Mouse (Mus musculus) hematopoietic stem cell, adult 5-6 weeks (primary cell): Measurements from ENCODE around the gene Mpi. TPM values are rescaled to one million over a fixed set of nuclear protein-coding genes. Genes with fewer than 3 reads are reported as not detected.

Source experiments
- ATAC-seq, 2 experiments: fragments of 125-278 bp in 1 of 2; replicated peaks in 1 of 2; 2 replicates each; pipeline ENCODE4 v1.8.0; 2016 to 2017; ENCODE audit warnings: inconsistent platforms in 2 of 2, mild to moderate bottlenecking in 2 of 2, moderate number of reproducible peaks in 2 of 2, low read depth in 1 of 2, moderate TSS enrichment in 1 of 2; ENCODE audit not compliant: low FRiP score in 2 of 2, poor library complexity in 2 of 2, severe bottlenecking in 2 of 2, insufficient read depth in 1 of 2, low TSS enrichment in 1 of 2
- total RNA-seq: library from RNA; stranded (forward); fragments of 172-1452, 232-1000 nt; gene quantifications from 2 replicates; pipeline ENCODE4 v1.2.3, GENCODE M21; 2017

The Mpi gene
- total RNA-seq, 1 experiment from 2014 or later = 11.2 TPM

DNA sequence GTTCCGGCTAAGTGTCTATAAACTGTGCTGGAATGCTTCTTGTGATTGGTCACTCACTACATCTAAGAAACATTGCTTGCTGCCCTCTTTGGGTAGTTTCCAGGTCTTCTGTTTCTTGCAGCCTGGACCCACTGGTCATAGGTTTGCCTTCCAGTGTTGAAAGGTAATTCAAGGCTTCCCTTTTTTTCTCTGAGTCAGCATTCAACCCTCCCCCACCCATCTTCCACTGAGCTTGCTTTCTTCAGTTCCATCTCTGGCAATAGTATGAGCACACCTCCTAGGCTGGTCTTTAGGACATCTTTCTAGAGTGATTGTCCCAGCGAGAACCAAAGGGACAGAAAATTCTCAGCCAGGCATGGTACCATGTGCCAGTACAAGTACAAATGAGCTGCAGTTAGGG, 13.0 kb downstream of the Mpi start:
- no peak for ATAC-seq

DNA sequence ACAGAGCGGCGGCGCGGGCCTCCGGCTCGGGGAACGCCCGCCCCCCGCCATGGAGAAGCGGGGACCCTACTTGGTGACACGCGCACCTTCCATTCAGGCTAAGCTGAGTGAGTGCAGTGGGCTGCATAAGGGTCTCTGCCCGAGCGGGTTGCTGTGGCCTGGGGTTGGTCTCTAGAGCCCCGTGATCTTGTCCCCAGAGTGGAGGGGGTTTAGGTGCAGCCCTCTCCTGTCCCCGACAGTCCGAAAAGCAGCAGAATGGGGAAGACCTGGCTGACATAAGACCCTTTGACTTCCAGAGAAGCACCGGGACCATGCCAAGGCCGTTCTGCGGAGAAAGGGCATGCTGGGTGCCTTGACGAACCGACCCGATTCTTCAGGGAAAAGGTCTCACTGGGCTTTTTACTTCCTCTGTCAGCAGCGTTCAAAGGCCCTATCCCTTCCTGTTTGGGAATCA, 14.8 kb downstream of the Mpi start:
- 0 out of 4 replicates have a peak, but pooled peaks of 1 of the 2 experiments have one; percentile 6 for ATAC-seq

DNA sequence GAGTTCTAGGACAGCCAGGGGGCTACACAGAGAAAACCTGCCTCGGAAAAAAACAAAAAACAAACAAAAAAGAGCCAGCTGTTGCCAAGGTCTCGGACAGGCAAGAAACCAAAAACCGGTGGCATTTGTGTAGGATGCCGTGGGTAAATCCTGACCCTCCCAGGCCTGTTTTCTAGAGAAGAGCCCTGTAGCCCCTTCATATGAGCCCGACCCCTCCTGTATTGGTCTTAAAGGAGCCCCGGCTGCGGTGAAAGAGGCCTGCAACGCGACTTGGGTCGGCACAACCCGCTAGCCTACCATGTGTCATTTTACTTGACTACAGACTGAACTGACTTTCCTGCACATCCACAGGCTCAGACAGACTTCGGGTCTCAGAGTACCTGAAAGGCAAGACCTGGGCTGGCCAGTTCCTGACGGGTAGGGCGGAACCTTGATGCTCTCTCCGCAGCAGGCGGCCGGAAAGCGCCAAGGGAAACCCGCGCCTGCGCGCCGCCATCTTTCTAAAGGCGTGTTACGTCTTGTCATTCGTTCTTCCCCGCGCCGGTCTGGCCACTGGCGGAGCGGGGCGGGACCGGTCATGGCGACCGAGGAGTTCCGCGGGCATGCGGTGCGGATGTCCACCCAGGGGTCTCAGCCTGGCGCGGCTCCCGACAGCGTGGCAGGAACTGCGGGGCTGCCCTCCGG, 15.4 kb downstream of the Mpi start, which contains the start of gene Fam219b:
Fam219b (plus strand) TSS at position 485 of the 684 bp plus-strand sequence.
- peak; percentile 81 to 92 for ATAC-seq

DNA sequence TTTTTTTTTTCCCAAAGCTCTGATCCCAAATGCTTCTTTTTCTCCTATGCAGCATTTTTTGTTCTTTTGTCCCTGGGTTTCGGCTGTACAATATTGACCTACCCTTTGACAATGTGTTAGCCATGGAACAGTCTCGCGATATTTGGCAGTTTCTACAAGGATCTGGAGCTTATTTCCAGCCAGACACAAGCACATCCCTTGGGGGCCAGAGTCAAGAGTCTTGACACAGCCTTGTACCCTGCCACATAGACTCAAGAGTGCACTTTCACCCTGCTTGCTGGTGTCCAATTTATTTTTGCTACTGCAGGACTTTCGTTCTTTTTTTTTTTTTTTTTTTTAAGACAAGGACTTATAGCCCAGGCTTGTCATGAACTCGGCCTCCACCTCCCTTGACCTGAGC, 16.2 kb downstream of the Mpi start:
- no peak for ATAC-seq

DNA sequence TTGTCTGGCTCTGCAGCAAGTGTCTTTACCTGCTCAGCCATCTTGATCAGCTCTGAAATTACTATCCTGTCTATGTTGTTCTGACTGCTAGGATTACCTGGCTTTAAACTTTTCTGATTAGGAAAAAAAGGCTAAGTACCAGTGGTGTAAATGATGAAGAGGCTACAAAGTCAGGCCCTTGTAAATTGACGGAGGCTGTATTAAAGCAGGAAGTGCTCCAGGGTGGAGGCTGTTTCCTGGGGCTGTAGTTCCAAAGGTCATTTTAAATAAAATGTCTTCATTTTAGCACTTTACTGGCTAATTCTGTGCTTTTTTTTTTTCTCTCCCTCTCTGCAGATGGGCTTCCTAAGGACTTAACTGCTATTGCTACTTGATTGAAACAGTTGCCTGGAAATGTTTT, 20.6 kb downstream of the Mpi start:
- ATAC-seq = no peak

DNA sequence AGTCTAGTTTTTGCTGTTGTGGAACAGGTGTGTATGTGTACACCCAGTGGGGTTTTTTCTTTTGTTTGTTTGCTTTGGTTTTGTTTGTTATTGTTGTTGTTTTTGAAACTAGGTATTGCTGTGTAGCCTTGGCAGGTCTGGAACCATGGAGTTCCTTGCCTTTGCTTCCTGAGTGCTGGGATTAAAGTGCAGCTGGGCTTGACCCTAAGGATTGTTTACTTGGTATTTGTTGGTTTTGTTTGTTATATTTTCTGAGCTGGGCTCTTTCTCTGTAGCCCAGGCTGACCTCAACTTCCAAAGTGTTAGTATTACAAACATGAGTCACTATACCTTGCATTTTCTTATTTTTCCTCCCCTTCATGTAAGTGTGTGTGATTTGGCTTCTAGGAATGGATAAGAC, 26.1 kb downstream of the Mpi start:
- ATAC-seq = no peak

DNA sequence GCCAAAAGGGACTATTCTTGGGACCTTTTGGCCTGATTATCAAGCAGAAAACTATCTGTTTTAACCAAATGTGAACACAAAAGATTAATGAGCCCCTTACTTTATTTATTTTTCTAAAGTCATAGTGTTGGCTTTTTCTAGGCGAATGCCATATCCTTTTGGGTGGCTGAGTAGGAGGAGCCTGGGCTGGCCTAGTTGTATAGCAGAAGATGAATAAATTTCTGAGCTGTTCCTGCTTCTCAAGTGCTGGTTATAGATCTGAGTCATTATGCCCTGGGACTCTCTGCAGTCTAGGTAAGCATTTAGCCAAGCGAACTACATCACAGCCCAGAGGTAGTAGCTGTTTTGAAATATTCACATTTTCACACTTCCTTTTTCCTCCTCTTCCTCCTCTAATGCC, 27.0 kb downstream of the Mpi start:
- ATAC-seq = no peak

DNA sequence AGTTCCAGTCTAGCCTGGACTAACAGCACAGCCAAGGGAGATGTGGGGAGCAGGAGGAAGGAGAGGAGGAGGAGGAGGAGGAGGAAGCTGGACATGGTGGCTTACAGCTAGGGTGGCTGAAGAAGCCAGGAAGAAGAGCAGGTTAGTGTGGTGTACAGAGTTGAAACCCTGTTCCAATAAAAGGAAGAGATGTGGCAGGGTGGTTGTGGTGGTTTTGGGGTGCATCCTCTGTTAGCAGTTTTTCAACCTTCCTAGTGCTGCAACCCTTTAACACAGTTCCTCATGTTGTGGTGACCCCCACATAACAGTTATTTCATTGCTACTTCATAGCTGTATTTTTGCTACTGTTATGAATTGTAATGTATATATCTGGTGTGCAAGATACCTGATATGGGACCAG, 28.1 kb downstream of the Mpi start:
- ATAC-seq = peak; percentile 33 to 36; a peak in 3 of 4 replicates

DNA sequence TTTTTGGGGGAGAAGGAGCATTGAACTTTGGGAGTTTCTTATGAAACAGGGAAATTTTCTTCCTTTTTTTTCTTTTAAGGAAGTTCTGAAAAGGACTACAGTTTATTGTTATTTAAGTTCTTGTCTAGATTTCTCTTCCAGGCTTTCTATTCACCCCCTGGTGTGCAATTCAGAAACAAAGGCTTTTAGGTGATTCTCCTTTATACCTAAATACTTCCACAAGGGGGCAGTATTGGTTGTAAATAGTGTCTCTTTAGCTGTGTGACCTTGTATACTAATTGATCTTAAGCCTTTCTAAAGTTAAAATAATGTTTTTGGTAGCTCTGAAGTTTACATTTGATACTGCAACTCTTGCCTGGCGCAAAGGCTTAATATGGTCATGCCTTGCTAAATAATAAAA, 28.8 kb downstream of the Mpi start:
- peak in 1 of 2 experiments; percentile 44; a peak in 2 of 4 replicates for ATAC-seq

DNA sequence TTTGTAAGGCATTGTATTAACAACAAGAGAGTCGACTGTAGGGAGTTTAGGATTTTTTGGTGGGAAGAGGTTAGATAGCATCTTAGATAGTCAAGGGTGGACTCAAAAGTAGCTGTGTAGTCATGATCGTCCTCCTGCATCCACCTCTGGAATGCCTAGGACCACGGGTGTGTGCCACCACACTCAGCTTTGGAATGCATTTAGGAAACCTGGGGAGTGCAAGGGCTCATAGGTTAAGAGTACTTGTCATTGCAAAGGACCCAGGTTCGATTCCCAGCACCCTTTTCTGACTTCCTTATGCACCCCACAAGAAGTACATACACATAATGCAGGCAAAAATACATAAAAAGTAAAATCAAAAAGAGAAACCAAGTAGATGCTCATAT, 29.7 kb downstream of the Mpi start:
- ATAC-seq = no peak

DNA sequence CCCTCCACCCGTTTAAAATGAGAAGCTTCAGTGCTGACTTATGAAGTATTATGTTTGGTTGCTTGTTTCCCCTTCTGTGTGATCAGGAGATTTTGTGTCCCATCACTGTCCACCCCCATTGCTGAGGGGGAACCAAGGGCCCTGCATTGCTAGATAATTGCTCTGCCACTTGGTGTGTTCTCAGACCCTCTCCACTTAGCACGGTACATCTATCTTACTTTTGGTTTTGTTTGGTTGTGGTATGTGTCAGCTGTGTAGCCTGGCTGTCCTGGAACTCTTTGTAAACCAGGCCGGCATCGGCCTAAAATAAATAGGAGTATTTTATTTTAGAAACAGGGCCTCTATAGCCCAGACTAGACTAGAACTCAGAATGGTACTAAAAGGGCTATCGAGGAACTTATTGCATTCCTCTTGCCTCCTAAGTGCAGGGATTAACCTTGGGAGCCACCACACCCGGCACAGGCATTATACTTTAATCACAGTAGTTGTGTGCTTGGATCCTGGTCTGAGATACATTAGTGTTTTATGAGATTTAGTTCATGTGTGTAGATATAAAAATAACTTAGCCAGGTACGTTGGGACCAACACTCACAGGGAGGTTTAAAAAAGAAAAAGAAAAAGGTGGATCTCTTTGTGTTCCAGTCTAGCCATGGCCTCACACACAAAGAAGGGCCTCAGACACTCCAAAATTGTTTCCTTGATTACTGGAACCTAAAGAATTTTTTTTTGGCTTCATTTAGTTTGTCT, 30.3 kb downstream of the Mpi start:
- ATAC-seq = no peak

DNA sequence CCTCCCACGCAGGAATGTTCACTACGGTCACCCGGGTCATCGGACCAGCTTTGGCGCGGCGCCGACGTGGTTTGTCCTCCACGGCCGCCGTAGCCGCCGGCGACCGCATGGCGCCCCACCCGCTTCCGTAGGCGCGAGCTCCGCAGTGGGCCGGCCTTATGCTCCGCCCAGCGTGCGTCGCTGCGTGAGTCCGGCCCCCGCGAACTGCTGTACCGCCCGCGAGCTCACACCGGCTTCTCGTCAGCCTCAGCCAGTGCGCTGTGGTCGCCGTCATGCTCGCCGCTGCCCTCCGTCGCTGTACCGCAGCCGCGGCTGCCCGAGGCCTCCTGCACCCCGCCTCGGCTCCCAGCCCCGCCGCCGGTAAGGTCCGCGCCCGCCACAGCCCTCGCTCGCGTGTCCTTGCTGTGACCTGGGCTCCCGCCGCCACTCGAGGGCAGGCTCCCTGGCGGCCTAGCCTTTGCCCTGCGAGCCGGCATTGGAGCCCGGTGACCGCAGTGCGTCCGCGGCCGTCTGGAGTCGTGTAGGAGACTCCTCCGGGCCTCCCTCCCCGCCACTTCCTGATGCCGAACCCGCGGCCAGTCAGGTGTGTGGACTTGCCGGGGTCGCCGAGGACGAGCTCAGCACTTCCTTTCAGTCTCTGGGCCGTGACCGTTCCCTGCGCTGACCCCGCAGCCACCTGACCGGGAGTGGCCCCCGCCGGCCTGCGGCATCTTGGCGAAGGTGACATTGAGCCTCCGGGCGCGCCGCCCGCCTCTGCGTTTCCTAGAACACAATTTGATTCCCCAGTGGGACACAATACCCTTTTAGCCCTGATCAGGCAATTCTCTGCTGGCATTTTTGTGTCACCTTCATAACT, 31.3 kb downstream of the Mpi start, which contains the start of gene Cox5a:
Cox5a (plus strand) TSS at position 219 of the 856 bp plus-strand sequence.
- peak; percentile 84 to 91 for ATAC-seq

DNA sequence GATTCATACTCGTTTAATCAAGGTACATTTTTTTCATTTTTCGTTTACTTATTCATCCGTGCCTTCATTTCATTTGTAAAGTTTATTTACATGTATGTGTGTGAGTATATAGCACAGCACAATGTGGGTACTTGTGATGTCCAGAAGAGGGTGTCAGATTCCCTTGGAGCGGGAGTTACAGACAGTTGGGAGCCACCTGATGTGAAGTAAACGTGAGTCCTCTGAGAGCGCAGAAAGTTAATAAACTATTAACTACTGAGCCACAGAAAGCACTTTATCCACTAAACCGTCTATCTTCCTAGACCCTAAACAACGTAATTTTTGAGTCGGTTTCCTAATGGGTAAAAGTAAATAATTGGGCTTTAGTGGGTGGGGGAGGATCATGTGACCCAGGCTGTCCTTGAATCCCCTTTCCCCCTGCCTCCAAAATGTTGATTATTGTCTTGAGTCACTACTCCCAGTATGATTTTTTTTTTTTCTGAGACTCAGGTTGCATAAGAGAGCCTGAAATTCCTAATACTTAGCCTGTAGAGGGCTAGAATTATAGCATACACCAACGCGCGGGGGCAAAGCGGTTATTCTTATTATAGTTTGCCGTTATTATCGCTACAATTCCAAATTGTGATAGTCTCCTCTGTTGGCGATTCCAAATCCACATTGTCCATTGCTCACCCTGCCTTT, 32.0 kb downstream of the Mpi start:
- peak in 1 of 2 experiments; percentile 3; a peak in 1 of 4 replicates for ATAC-seq

DNA sequence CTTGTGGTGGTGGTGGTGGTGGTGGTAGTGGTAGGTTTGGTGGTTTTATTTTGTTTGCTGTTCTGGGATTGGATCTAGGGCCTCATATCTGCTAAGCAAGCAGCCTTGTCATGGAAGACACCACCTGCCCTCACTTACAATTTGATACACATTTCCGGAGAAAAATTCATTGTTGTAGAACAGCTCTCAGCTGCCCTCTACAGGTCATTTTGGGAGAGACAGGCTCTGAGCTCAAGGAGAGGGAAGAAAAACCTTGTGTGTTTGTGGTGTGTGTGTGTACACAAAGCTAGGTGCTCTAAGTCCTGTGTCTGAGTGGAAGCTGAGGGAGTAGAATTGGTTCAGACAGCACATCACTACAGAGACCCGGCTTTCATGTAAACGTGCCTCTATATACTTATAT, 35.5 kb downstream of the Mpi start:
- peak; percentile 39 to 51; a peak in 1 of 4 replicates for ATAC-seq

DNA sequence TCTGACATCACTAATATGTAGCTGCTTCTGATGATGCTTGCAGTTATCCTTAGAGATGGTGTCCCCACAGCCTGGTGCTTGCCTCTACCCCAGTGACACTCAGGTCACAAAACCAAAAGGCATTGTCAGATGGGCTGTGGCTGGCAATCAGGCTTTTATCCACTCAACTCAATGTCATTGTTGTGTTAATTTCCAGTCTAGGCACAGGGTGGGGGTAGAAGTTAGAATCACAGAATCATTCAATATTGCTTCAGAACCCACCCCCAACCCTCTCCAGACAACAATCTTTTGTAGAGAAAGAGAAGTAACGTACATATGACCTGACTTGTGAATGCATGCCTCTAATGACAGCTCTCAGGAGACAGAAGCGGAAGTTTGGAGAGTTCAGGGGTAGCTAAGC, 42.0 kb downstream of the Mpi start:
- peak in 1 of 2 experiments; percentile 32; a peak in 1 of 4 replicates for ATAC-seq

DNA sequence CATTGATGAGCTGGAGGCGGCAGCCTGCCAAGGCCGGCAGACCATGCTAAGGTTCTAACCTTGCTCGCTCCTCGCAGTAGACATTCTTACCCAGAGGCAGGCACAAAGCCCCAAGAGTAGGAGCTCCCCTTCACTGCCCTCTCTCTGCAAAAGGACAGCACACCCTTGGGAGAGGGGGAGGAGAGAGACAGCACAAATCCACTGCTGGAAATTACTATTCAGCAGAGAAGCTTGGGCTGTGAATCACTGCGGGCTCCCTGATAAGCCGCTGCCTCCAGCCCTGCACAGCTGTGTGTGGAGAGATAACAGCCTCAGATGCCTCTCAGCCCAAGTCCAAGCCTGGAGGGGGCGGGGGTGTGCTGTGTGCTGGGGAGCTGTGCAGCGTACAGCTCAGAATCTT, 46.9 kb downstream of the Mpi start:
- ATAC-seq = peak; percentile 52 to 58; a peak in 3 of 4 replicates

DNA sequence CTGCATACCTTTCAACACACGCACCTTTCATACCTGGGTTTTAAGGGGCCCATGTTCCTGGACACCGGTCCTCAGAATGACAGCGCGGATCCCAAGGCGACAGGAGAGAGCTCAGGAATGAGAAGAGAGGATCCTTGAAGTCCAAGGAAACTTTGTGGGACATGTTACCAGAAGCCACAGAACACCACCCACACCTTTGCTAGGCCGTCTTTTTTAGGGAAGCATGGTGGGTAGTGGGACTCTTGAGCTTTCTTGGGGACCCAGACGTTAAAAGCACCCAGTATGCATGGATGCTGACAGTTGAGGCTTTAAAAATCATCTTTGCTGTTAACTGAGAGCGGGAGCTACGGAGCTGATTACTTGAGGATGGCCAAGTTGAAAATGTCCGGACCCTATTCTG, 47.7 kb downstream of the Mpi start:
- ATAC-seq = no peak
